Mouse (Mus musculus): ENCODE data around the gene Hnf4a. TPM values are rescaled to one million over a fixed set of nuclear protein-coding genes. Genes with fewer than 3 reads are reported as not detected.
"Not testable (repeated sequence)": the region's sequence is repeated elsewhere in the genome, so short reads cannot be mapped to it uniquely, and the experiment has no call there.

Hnf4a gene
- polyA plus RNA-seq, 1 experiment from 2014 or later: 0.77 TPM

- Histone ChIP-seq H3K4me3 (ENCODE audit: low read length) (no peak overlapping the region), H3K9ac (ENCODE audit: low read length) (no peak overlapping the region), H3K27ac (ENCODE audit: low read length) (no peak overlapping the region), H3K9me3 (replicated peaks; ENCODE audit: control insufficient read depth, low read length) (0 out of 2 replicates have a peak, but pooled peaks cover 4% of the 10 kb centered on the region), H3K4me2 (ENCODE audit: low read depth, low read length) (no peak overlapping the region), H3K27me3 (ENCODE audit: control insufficient read depth, insufficient read depth, low read length) (no peaks in the 10 kb centered on the region), H3K4me1 (ENCODE audit: control insufficient read depth, insufficient read depth, low read length) (no peaks in the 10 kb centered on the region), H3K36me3 (ENCODE audit: control insufficient read depth, insufficient read depth) (peaks cover 51% of the 10 kb centered on the region)
- ATAC-seq (replicated peaks; ENCODE audit: extremely low read depth, insufficient read depth, low FRiP score): no peak
- WGBS: 92% methylated on average over 9 of the region's 9 CpGs
Observed at GRCm38 (mm10) chr2:163615401-163615800, 108.8 kb downstream of the Hnf4a start.

DNA sequence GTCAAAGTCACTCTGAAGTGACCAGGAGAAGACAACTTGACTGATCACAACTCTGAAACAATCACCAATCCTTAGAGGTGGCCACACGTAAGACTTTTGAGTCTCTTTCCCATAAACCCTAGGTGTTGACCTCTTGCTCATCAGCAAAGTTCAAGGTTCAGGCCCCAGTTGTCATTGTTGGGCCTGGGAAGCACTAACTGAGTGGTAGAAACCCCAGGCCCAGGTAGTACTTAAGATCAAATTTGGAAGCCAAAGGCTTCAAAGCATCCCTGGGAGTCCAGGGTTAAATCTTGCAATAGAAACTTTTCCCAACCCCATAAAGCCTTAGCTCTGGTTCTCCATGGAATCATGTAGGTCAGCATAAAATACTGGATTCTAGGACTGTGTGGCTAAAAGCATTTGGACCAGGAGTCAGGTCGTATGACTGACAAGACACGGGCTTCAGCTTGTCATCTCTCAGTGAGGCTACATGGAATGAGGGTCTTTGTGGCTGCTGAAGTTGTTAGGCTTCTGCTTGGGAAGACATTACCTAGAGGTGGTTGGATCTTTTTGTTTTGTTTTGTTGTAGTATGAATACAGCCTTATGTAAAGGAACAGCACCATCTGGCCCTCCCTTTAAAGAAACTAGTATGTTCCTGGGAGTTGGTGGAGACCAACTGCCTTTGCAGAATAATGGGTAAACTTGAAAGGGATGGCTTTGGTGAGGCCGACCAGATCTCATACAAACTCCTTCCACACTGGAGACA lies 109.5 kb downstream of the Hnf4a start:
- H3K4me2 ChIP-seq (ENCODE audit: low read depth, low read length): no peak overlapping the region
- H3K9me3 ChIP-seq (replicated peaks; ENCODE audit: control insufficient read depth, low read length): 0 out of 2 replicates have a peak, but pooled peaks cover 4% of the 10 kb centered on the region
- no peak overlapping the region for H3K27ac ChIP-seq (ENCODE audit: low read length)
- no peaks in the 10 kb centered on the region for H3K4me1 ChIP-seq (ENCODE audit: control insufficient read depth, insufficient read depth, low read length)
- H3K4me3 ChIP-seq (ENCODE audit: low read length): no peak overlapping the region
- H3K36me3 ChIP-seq (ENCODE audit: control insufficient read depth, insufficient read depth): peaks cover 53% of the 10 kb centered on the region
- no peaks in the 10 kb centered on the region for H3K27me3 ChIP-seq (ENCODE audit: control insufficient read depth, insufficient read depth, low read length)
- no peak overlapping the region for H3K9ac ChIP-seq (ENCODE audit: low read length)
- ATAC-seq (replicated peaks; ENCODE audit: extremely low read depth, insufficient read depth, low FRiP score): no peak
- WGBS: 86% methylated on average over 4 of the region's 4 CpGs

- no peak for ATAC-seq (replicated peaks; ENCODE audit: extremely low read depth, insufficient read depth, low FRiP score)
- H3K4me3 ChIP-seq (ENCODE audit: low read length): no peak overlapping the region
- no peak overlapping the region for H3K27ac ChIP-seq (ENCODE audit: low read length)
- 0 out of 2 replicates have a peak, but pooled peaks cover 4% of the 10 kb centered on the region for H3K9me3 ChIP-seq (replicated peaks; ENCODE audit: control insufficient read depth, low read length)
- H3K4me2 ChIP-seq (ENCODE audit: low read depth, low read length): no peak overlapping the region
- no peak overlapping the region for H3K9ac ChIP-seq (ENCODE audit: low read length)
- H3K36me3 ChIP-seq (ENCODE audit: control insufficient read depth, insufficient read depth): peaks cover 55% of the 10 kb centered on the region
- WGBS: 77% methylated on average over 3 of the region's 3 CpGs
- H3K4me1 ChIP-seq (ENCODE audit: control insufficient read depth, insufficient read depth, low read length): no peaks in the 10 kb centered on the region
- no peaks in the 10 kb centered on the region for H3K27me3 ChIP-seq (ENCODE audit: control insufficient read depth, insufficient read depth, low read length)
Observed at GRCm38 (mm10) chr2:163616652-163617227, 110.1 kb downstream of the Hnf4a start.

- 77% methylated on average over 3 of the region's 3 CpGs for WGBS
- ATAC-seq (replicated peaks; ENCODE audit: extremely low read depth, insufficient read depth, low FRiP score): no peak
- no peak overlapping the region for H3K27ac ChIP-seq (ENCODE audit: low read length)
- 0 out of 2 replicates have a peak, but pooled peaks cover 4% of the 10 kb centered on the region for H3K9me3 ChIP-seq (replicated peaks; ENCODE audit: control insufficient read depth, low read length)
- H3K27me3 ChIP-seq (ENCODE audit: control insufficient read depth, insufficient read depth, low read length): no peaks in the 10 kb centered on the region
- H3K36me3 ChIP-seq (ENCODE audit: control insufficient read depth, insufficient read depth): peaks cover 58% of the 10 kb centered on the region
- H3K4me1 ChIP-seq (ENCODE audit: control insufficient read depth, insufficient read depth, low read length): no peaks in the 10 kb centered on the region
- H3K9ac ChIP-seq (ENCODE audit: low read length): no peak overlapping the region
- no peak overlapping the region for H3K4me3 ChIP-seq (ENCODE audit: low read length)
- H3K4me2 ChIP-seq (ENCODE audit: low read depth, low read length): no peak overlapping the region
Observed at GRCm38 (mm10) chr2:163617232-163617863, 110.7 kb downstream of the Hnf4a start.

GRCm38 (mm10) chr2:163617874-163618273 lies 111.3 kb downstream of the Hnf4a start:
- Histone ChIP-seq H3K36me3 (ENCODE audit: control insufficient read depth, insufficient read depth) (peaks cover 53% of the 10 kb centered on the region), H3K4me1 (ENCODE audit: control insufficient read depth, insufficient read depth, low read length) (no peaks in the 10 kb centered on the region)
- WGBS: 85% methylated on average over 4 of the region's 4 CpGs

GRCm38 (mm10) chr2:163620451-163620850 lies 113.8 kb downstream of the Hnf4a start:
- Histone ChIP-seq H3K27me3 (ENCODE audit: control insufficient read depth, insufficient read depth, low read length) (no peaks in the 10 kb centered on the region), H3K4me1 (ENCODE audit: control insufficient read depth, insufficient read depth, low read length) (no peaks in the 10 kb centered on the region), H3K4me3 (ENCODE audit: low read length) (no peak overlapping the region), H3K36me3 (ENCODE audit: control insufficient read depth, insufficient read depth) (peaks cover 51% of the 10 kb centered on the region), H3K9me3 (replicated peaks; ENCODE audit: control insufficient read depth, low read length) (no peaks in the 10 kb centered on the region), H3K4me2 (ENCODE audit: low read depth, low read length) (no peak overlapping the region), H3K9ac (ENCODE audit: low read length) (no peak overlapping the region), H3K27ac (ENCODE audit: low read length) (no peak overlapping the region)
- no peak for ATAC-seq (replicated peaks; ENCODE audit: extremely low read depth, insufficient read depth, low FRiP score)
- 87% methylated on average over 8 of the region's 8 CpGs for WGBS

More at GRCm38 (mm10) chr2:163617874-163618273, 111.3 kb downstream of the Hnf4a start:
- no peak overlapping the region for H3K27ac ChIP-seq (ENCODE audit: low read length)
- H3K9ac ChIP-seq (ENCODE audit: low read length): no peak overlapping the region
- 0 out of 2 replicates have a peak, but pooled peaks cover 4% of the 10 kb centered on the region for H3K9me3 ChIP-seq (replicated peaks; ENCODE audit: control insufficient read depth, low read length)
- no peak overlapping the region for H3K4me3 ChIP-seq (ENCODE audit: low read length)
- no peak overlapping the region for H3K4me2 ChIP-seq (ENCODE audit: low read depth, low read length)
- H3K27me3 ChIP-seq (ENCODE audit: control insufficient read depth, insufficient read depth, low read length): no peaks in the 10 kb centered on the region
- no peak for ATAC-seq (replicated peaks; ENCODE audit: extremely low read depth, insufficient read depth, low FRiP score)

- H3K4me3 ChIP-seq (ENCODE audit: low read length); H3K27me3 ChIP-seq (ENCODE audit: control insufficient read depth, insufficient read depth, low read length); H3K9ac ChIP-seq (ENCODE audit: low read length); H3K4me2 ChIP-seq (ENCODE audit: low read depth, low read length); H3K4me1 ChIP-seq (ENCODE audit: control insufficient read depth, insufficient read depth, low read length); H3K9me3 ChIP-seq (replicated peaks; ENCODE audit: control insufficient read depth, low read length); ATAC-seq (replicated peaks; ENCODE audit: extremely low read depth, insufficient read depth, low FRiP score); H3K27ac ChIP-seq (ENCODE audit: low read length): not testable (repeated sequence)
- WGBS: 89% methylated on average over 3 of the region's 3 CpGs
- peaks cover 51% of the 10 kb centered on the region for H3K36me3 ChIP-seq (ENCODE audit: control insufficient read depth, insufficient read depth)
Observed at GRCm38 (mm10) chr2:163621401-163621800, 114.8 kb downstream of the Hnf4a start.

All from heart, embryonic 16.5 days (tissue).